Mouse (Mus musculus): ENCODE results near the gene Fgd2. TPM values are rescaled to one million over a fixed set of nuclear protein-coding genes. Genes with fewer than 3 reads are reported as not detected.

Gene Fgd2
- polyA plus RNA-seq, 1 experiment from 2014 or later, result 4.2 TPM

DNA sequence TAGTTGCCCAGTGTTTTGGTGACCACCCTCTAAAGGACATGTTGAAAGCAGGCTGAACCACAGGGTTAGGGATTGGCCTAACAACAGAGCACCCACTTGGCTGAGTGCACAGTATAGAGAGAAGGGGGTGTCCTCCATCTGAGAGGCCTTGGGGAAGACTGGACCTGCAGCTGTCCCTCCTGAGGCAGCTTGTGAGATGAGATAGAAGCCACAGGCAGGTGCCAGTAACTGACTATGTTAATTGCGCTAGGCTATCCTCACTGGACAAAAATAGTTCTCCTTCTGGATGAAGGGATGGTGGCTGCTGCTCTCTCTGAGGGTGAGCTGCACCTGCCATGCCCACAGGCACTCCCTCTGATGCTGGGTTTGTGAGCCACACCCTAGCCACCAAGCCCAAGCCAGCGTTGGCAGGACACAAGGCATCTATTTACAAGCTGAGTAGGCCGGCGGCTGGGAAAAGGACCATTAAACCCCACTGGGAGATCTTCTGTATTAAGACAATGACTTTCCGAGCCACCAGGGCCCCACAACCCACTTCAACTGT lies 49.2 kb downstream of the Fgd2 start:
- Histone ChIP-seq H3K27me3 (ENCODE audit: control insufficient read depth, insufficient read depth, low read length) (no peaks in the 10 kb centered on the region), H3K4me3 (ENCODE audit: low read depth, low read length) (no peak overlapping the region), H3K36me3 (ENCODE audit: control insufficient read depth, insufficient read depth, low read length) (no peaks in the 10 kb centered on the region), H3K9ac (ENCODE audit: low read length) (no peak overlapping the region), H3K27ac (replicated peaks; ENCODE audit: low read depth, low read length) (no peak overlapping the region), H3K4me1 (ENCODE audit: control insufficient read depth, insufficient read depth, low read length) (no peaks in the 10 kb centered on the region), H3K9me3 (ENCODE audit: control insufficient read depth, low read length) (no peaks in the 10 kb centered on the region), H3K4me2 (ENCODE audit: low read depth, severe bottlenecking) (no peak overlapping the region)
- 81% methylated on average over 5 of the region's 5 CpGs for WGBS
- DNase-seq (ENCODE audit: low spot score), result no peak
- no peak for ATAC-seq (ENCODE audit: insufficient number of reproducible peaks, low FRiP score, low TSS enrichment, low read depth)

DNA sequence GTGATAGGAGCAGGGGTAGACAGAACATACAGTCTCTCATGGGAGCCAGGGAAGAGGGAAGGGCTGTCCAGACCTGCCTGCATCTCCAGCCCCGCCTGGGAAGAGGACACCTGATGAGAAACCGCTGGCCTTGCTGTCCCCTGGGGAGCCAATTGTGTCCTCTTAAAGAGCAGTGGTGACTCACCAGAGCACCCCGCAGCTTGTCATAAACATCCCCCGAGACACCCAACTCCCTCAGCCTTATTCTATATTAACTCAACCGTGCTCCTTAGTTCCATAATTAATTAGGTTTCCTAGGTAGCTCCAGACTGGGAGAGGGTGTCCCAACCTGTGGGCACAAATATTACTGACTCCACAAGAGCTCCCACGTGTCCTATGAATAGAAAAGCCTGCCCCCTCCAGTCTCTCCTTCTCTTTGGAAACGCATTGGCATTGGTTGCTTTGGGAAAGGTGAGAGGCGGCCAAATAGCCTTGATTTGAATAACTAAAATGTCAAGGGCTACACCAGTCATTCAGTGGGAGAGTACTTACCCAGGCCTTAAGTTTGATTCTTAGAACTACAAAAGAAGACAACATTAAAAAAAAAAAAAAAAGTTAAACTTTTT lies 51.2 kb downstream of the Fgd2 start:
- no peak overlapping the region for H3K27ac ChIP-seq (replicated peaks; ENCODE audit: low read depth, low read length)
- 46% methylated on average over 8 of the region's 8 CpGs for WGBS
- no peak for DNase-seq (ENCODE audit: low spot score)
- no peaks in the 10 kb centered on the region for H3K36me3 ChIP-seq (ENCODE audit: control insufficient read depth, insufficient read depth, low read length)
- H3K4me1 ChIP-seq (ENCODE audit: control insufficient read depth, insufficient read depth, low read length), result peaks cover 16% of the 10 kb centered on the region
- no peaks in the 10 kb centered on the region for H3K27me3 ChIP-seq (ENCODE audit: control insufficient read depth, insufficient read depth, low read length)
- H3K4me2 ChIP-seq (ENCODE audit: low read depth, severe bottlenecking), result no peak overlapping the region
- no peak overlapping the region for H3K4me3 ChIP-seq (ENCODE audit: low read depth, low read length)
- H3K9ac ChIP-seq (ENCODE audit: low read length), result no peak overlapping the region
- no peak for ATAC-seq (ENCODE audit: insufficient number of reproducible peaks, low FRiP score, low TSS enrichment, low read depth)
- no peaks in the 10 kb centered on the region for H3K9me3 ChIP-seq (ENCODE audit: control insufficient read depth, low read length)

DNA sequence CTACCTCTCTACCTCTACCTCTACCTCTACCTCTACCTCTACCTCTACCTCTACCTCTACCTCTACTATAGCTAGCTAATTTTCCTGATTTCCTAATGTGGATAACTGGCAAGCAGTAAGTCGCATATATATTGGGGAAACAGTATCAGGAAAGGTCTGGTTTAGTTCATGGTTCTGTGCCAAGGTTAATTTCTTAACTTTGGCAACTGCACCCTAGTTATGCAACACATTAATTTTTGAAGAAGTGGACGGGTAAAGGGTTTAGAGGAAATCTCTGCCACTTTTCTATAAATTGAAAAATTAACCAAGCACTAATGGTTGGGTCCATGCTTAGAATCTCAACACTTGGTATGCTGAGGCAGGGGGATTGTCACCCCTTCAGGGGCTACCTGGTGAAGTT lies 53.9 kb downstream of the Fgd2 start:
- DNase-seq (ENCODE audit: low spot score) (no peak), ATAC-seq (ENCODE audit: insufficient number of reproducible peaks, low FRiP score, low TSS enrichment, low read depth) (no peak)
- no peak overlapping the region for H3K9ac ChIP-seq (ENCODE audit: low read length)
- H3K27ac ChIP-seq (replicated peaks; ENCODE audit: low read depth, low read length), result no peak overlapping the region
- no peaks in the 10 kb centered on the region for H3K9me3 ChIP-seq (ENCODE audit: control insufficient read depth, low read length)
- WGBS, result 95% methylated on average over 2 of the region's 2 CpGs
- H3K27me3 ChIP-seq (ENCODE audit: control insufficient read depth, insufficient read depth, low read length), result no peaks in the 10 kb centered on the region
- H3K36me3 ChIP-seq (ENCODE audit: control insufficient read depth, insufficient read depth, low read length), result no peaks in the 10 kb centered on the region
- H3K4me2 ChIP-seq (ENCODE audit: low read depth, severe bottlenecking), result no peak overlapping the region
- no peak overlapping the region for H3K4me3 ChIP-seq (ENCODE audit: low read depth, low read length)
- peaks cover 18% of the 10 kb centered on the region for H3K4me1 ChIP-seq (ENCODE audit: control insufficient read depth, insufficient read depth, low read length)

DNA sequence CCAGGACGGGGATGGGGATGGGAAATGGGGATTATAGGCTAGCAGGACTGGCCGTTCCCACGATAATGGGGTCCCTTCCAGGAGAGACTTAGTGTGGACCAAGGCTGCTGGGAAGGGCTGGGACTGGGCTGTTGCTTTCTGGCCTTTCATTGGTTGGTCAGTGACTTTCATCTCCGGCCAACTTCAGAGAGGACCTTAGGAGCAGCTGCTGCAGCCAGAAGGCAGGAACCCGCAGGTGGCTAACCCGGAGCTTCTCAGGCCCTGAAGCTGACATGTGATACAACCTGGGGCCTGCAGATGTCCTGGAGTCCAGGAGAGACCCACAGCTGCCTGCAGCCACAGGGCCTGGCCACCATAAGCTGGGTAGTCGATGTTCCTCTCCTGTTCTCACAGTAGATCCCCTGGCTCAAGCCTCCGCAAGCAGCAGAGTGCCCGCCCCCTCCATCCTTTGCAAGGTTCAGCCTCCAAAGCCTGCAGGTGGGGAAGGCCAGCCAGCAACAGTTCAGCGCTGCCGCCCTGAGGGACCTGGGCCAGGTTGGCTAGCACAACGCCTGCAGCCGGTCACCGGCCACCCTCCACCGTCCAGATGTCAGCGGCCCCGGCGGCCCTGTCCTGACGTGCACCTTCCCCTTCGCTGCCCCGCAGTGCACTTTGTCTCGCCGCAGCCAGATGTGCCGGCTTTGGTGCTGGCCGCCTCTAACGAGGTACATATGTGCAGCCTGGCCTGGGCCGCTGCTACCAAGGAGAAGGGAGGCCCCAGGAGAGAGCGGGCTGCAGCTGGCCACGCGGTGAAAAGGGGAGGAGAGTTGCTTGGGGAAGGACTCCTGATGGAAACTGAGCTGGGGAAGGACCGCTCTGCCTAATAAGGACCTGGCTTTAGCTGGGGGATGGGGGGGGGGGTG lies 55.3 kb downstream of the Fgd2 start:
- H3K9me3 ChIP-seq (ENCODE audit: control insufficient read depth, low read length), result no peaks in the 10 kb centered on the region
- H3K9ac ChIP-seq (ENCODE audit: low read length), result peak overlapping the region; percentile 45; the same call in 1 of the 2 replicates
- peak overlapping the region; percentile 24 for H3K4me3 ChIP-seq (ENCODE audit: low read depth, low read length)
- H3K27ac ChIP-seq (replicated peaks; ENCODE audit: low read depth, low read length), result peak overlapping the region; percentile 93
- H3K4me1 ChIP-seq (ENCODE audit: control insufficient read depth, insufficient read depth, low read length), result peaks cover 18% of the 10 kb centered on the region
- H3K36me3 ChIP-seq (ENCODE audit: control insufficient read depth, insufficient read depth, low read length), result no peaks in the 10 kb centered on the region
- H3K4me2 ChIP-seq (ENCODE audit: low read depth, severe bottlenecking), result peak overlapping the region; percentile 52
- DNase-seq (ENCODE audit: low spot score) (peak; percentile 97), ATAC-seq (ENCODE audit: insufficient number of reproducible peaks, low FRiP score, low TSS enrichment, low read depth) (peak; percentile 94)
- WGBS, result 1% methylated on average over 31 of the region's 31 CpGs
- no peaks in the 10 kb centered on the region for H3K27me3 ChIP-seq (ENCODE audit: control insufficient read depth, insufficient read depth, low read length)

DNA sequence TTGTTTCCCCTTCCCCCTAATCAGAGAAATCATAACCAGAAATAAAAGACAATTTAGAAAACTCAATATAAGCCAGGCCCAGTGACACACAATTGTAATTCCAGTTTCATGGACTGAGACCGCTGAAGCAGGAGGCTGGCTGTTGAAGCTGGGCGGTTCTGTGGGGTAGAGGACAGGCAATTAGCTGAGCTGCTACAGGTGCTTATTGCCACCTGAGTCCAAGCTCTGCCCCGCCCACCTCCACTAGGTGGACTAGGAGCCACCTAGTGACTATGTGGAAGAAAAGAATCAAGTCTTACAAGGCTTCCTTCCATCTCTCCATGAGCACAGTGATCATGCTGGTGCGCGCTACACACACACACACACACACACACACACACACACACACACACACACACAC lies 56.0 kb downstream of the Fgd2 start:
- H3K9ac ChIP-seq (ENCODE audit: low read length), result no peak overlapping the region
- no peak overlapping the region for H3K4me2 ChIP-seq (ENCODE audit: low read depth, severe bottlenecking)
- no peak overlapping the region for H3K4me3 ChIP-seq (ENCODE audit: low read depth, low read length)
- H3K4me1 ChIP-seq (ENCODE audit: control insufficient read depth, insufficient read depth, low read length), result peaks cover 18% of the 10 kb centered on the region
- WGBS, result 36% methylated on average over 5 of the region's 5 CpGs
- no peaks in the 10 kb centered on the region for H3K27me3 ChIP-seq (ENCODE audit: control insufficient read depth, insufficient read depth, low read length)
- H3K27ac ChIP-seq (replicated peaks; ENCODE audit: low read depth, low read length), result peak overlapping the region; percentile 93
- no peak; the same call in 1 of the 2 replicates for ATAC-seq (ENCODE audit: insufficient number of reproducible peaks, low FRiP score, low TSS enrichment, low read depth)
- no peaks in the 10 kb centered on the region for H3K9me3 ChIP-seq (ENCODE audit: control insufficient read depth, low read length)
- peak; percentile 56 for DNase-seq (ENCODE audit: low spot score)
- H3K36me3 ChIP-seq (ENCODE audit: control insufficient read depth, insufficient read depth, low read length), result no peaks in the 10 kb centered on the region

DNA sequence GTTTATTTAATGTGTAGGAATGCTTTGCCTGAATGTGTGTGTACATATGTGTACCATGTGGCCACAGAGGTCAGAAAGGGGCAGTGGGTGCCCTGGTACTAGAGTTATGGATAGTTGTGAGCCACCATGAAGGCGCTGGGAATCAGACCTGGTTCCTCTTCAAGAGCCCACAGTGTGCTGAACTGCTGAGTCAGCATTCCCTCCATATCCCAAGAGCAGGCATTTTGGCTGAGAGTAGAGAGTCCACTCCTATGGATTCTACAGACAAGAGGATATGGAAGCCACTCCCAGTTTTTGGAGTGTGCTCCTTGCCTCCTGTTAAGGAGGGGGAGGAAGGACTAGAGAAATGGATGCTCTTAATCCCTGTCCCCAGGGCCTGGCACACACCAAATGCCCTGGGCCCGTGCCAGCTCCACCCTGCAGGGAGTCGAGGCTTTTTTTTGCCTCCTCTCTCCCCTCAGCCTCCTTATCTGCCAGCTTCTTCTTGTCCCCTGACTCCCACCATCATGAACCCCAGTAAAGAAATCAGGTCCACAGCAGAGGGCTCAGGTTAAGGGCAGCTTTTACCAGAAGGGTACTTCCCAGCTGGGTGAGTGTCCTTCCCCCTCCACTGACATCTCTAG lies 58.2 kb downstream of the Fgd2 start:
- H3K4me1 ChIP-seq (ENCODE audit: control insufficient read depth, insufficient read depth, low read length), result peaks cover 18% of the 10 kb centered on the region
- no peak overlapping the region for H3K27ac ChIP-seq (replicated peaks; ENCODE audit: low read depth, low read length)
- no peak overlapping the region for H3K9ac ChIP-seq (ENCODE audit: low read length)
- H3K36me3 ChIP-seq (ENCODE audit: control insufficient read depth, insufficient read depth, low read length), result no peaks in the 10 kb centered on the region
- ATAC-seq (ENCODE audit: insufficient number of reproducible peaks, low FRiP score, low TSS enrichment, low read depth) (no peak), DNase-seq (ENCODE audit: low spot score) (no peak)
- no peak overlapping the region for H3K4me3 ChIP-seq (ENCODE audit: low read depth, low read length)
- no peaks in the 10 kb centered on the region for H3K9me3 ChIP-seq (ENCODE audit: control insufficient read depth, low read length)
- H3K4me2 ChIP-seq (ENCODE audit: low read depth, severe bottlenecking), result no peak overlapping the region
- WGBS, result 87% methylated on average over 3 of the region's 3 CpGs
- H3K27me3 ChIP-seq (ENCODE audit: control insufficient read depth, insufficient read depth, low read length), result no peaks in the 10 kb centered on the region

DNA sequence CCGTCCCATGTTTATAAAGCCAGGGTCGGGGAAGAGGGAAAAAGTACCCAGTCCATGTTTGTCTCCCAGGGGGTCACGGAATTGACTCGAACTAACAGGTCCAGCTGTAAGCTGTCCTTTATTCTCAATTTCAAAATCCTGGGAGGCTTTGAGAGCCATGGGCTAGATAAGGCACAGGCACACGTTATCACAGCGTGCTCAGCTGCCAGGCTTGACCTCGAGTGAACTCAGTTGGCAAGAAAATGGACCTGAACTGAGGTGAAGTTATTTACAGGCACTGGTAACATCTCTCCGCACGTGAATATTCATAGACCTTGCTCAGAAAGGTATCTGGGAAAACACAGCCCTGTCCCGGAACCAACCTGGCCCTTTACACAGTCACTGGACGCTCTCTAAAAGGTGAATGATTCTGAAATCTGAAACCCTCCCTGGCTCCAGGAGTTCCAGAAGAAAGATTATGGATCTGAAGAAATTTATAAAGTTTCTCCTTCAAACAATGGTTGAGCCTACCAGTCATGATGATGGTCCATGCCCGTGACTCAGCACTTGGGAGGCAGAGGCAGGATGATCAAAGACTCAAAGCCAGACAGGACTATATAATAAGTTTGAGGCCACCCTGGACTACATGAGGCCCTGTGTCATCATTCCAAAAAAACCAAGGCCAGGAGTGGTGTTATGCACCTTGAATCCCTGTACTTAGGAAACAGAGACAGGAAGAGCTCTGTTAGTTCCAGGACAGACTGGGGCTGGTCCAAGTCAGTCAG lies 59.4 kb downstream of the Fgd2 start:
- no peak for DNase-seq (ENCODE audit: low spot score)
- H3K9ac ChIP-seq (ENCODE audit: low read length), result no peak overlapping the region
- no peaks in the 10 kb centered on the region for H3K27me3 ChIP-seq (ENCODE audit: control insufficient read depth, insufficient read depth, low read length)
- H3K9me3 ChIP-seq (ENCODE audit: control insufficient read depth, low read length), result no peaks in the 10 kb centered on the region
- no peak overlapping the region for H3K27ac ChIP-seq (replicated peaks; ENCODE audit: low read depth, low read length)
- H3K4me1 ChIP-seq (ENCODE audit: control insufficient read depth, insufficient read depth, low read length), result peaks cover 18% of the 10 kb centered on the region
- no peaks in the 10 kb centered on the region for H3K36me3 ChIP-seq (ENCODE audit: control insufficient read depth, insufficient read depth, low read length)
- H3K4me3 ChIP-seq (ENCODE audit: low read depth, low read length), result no peak overlapping the region
- ATAC-seq (ENCODE audit: insufficient number of reproducible peaks, low FRiP score, low TSS enrichment, low read depth), result no peak
- no peak overlapping the region for H3K4me2 ChIP-seq (ENCODE audit: low read depth, severe bottlenecking)
- 87% methylated on average over 12 of the region's 12 CpGs for WGBS

DNA sequence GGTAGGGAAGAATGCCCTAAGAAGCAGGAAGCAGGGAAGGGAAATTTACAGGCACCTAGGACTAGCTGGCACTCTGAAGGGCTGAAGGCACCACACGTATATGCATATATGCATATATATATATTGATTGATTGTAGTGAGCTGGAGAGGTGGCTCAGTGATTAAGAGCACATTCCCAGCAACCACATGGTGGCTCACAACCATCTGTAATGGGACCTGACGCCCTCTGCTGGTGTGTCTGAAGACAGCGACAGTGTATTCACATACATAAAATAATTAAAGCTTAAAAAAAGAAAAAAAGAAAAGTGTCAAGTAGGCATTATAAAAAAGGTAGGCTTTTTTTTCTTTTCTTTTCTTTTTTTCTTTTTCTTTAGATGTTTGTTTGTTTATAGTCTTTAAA lies 60.6 kb downstream of the Fgd2 start:
- H3K27ac ChIP-seq (replicated peaks; ENCODE audit: low read depth, low read length), result no peak overlapping the region
- no peaks in the 10 kb centered on the region for H3K9me3 ChIP-seq (ENCODE audit: control insufficient read depth, low read length)
- no peaks in the 10 kb centered on the region for H3K36me3 ChIP-seq (ENCODE audit: control insufficient read depth, insufficient read depth, low read length)
- H3K4me3 ChIP-seq (ENCODE audit: low read depth, low read length), result no peak overlapping the region
- H3K4me2 ChIP-seq (ENCODE audit: low read depth, severe bottlenecking), result no peak overlapping the region
- peaks cover 6% of the 10 kb centered on the region; the same call in 1 of the 2 replicates for H3K4me1 ChIP-seq (ENCODE audit: control insufficient read depth, insufficient read depth, low read length)
- no peaks in the 10 kb centered on the region for H3K27me3 ChIP-seq (ENCODE audit: control insufficient read depth, insufficient read depth, low read length)
- no peak overlapping the region for H3K9ac ChIP-seq (ENCODE audit: low read length)
- 80% methylated on average over 3 of the region's 3 CpGs for WGBS
- no peak for ATAC-seq (ENCODE audit: insufficient number of reproducible peaks, low FRiP score, low TSS enrichment, low read depth)
- no peak for DNase-seq (ENCODE audit: low spot score)
